Mouse (Mus musculus) frontal cortex, postnatal 10 days (tissue): Measurements from ENCODE around the gene 2610528J11Rik.
"Not testable (repeated sequence)": the region's sequence is repeated elsewhere in the genome, so short reads cannot be mapped to it uniquely, and the experiment has no call there.

Source experiments
- DNase-seq, 2 experiments: peaks; one replicate each; pipeline ENCODE4 v3.0.0; 2022; ENCODE audit warnings: low spot score in 2 of 2, mixed read lengths in 1 of 2

The 2610528J11Rik gene

GRCm38 (mm10) chr4:118542510-118543157, 15.8 kb downstream of the 2610528J11Rik start:
- no peak for DNase-seq

- DNase-seq: no peak
These were observed 16.3 kb downstream of the 2610528J11Rik start for GRCm38 (mm10) chr4:118543158-118543530.

- no peak for DNase-seq
These were observed 16.9 kb downstream of the 2610528J11Rik start, which contains the start of gene Tmem125 for GRCm38 (mm10) chr4:118543592-118544260. Gene Tmem125, minus strand, starts transcription at chr4:118544044.

- DNase-seq: no peak
These were observed 17.8 kb downstream of the 2610528J11Rik start for GRCm38 (mm10) chr4:118544441-118545127.

GRCm38 (mm10) chr4:118547424-118548129, 20.8 kb downstream of the 2610528J11Rik start:
- peak; percentile 58 to 66 for DNase-seq

- DNase-seq: not testable (repeated sequence)
These were observed 21.3 kb downstream of the 2610528J11Rik start for GRCm38 (mm10) chr4:118548130-118548480.

- DNase-seq: no peak
These were observed 26.3 kb downstream of the 2610528J11Rik start for GRCm38 (mm10) chr4:118553039-118553649.

- no peak for DNase-seq
These were observed 37.5 kb downstream of the 2610528J11Rik start for GRCm38 (mm10) chr4:118564062-118564925.

- no peak for DNase-seq
These were observed 38.1 kb downstream of the 2610528J11Rik start for GRCm38 (mm10) chr4:118564926-118565279.

GRCm38 (mm10) chr4:118566161-118566676, 39.4 kb downstream of the 2610528J11Rik start:
- no peak for DNase-seq

GRCm38 (mm10) chr4:118568709-118569108, 41.9 kb downstream of the 2610528J11Rik start:
- no peak for DNase-seq

GRCm38 (mm10) chr4:118569320-118569719, 42.5 kb downstream of the 2610528J11Rik start:
- no peak for DNase-seq

GRCm38 (mm10) chr4:118571441-118571840, 44.6 kb downstream of the 2610528J11Rik start:
- DNase-seq: peak; percentile 53 to 73

- peak; percentile 70 to 84 for DNase-seq
These were observed 49.3 kb downstream of the 2610528J11Rik start for GRCm38 (mm10) chr4:118576097-118576496.

GRCm38 (mm10) chr4:118579313-118579712, 52.5 kb downstream of the 2610528J11Rik start:
- peak in 1 of 2 experiments; percentile 29 for DNase-seq
